ENCODE assay signal across 24 mouse cellular contexts in the genomic region with DNA sequence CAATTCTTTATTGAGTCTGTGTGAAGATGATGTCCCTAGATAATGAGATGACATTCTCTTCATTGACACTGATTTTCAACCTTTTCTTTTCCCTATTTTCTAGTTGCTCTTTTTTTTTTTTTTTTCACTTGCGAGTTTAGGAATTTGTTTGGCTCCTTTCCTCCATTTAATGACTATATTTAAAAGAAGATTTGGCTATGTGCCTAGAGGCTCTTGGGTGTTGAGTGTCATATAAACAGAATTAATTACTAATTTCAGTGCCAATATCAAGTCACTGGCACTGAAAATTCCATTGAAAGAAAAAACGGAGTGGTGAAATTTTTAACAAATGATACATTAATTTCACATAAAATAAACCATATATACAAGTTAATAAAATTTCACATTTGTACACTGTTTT.
DNase-seq lines count a peak whose midpoint lies in the region; ATAC-seq and TF ChIP-seq lines count a peak whose summit lies in the region.
"Had no signal": no experiment of that assay in that cellular context is flagged by ENCODE, and none has a peak within 500 bp of the region (broad histone marks: within the 10 kb centered on the region; RNA-seq: fewer than 3 reads in every experiment).

No protein-coding gene starts in this region.

- 34% methylated on average over 2 of the region's 2 CpGs for WGBS in forebrain, embryonic 14.5 days
- WGBS in forebrain, embryonic 12.5 days: 79% methylated on average over 2 of the region's 2 CpGs
- 61% methylated on average over 2 of the region's 2 CpGs for WGBS in lung, embryonic 14.5 days
- WGBS in intestine, postnatal 0 days: 68% methylated on average over 2 of the region's 2 CpGs

- no peaks in the 10 kb centered on the region for H3K9me3 ChIP-seq in forebrain, embryonic 14.5 days (replicated peaks; ENCODE audit: control insufficient read depth, low read length)
- no peaks in the 10 kb centered on the region for H3K9me3 ChIP-seq in forebrain, embryonic 12.5 days
- no peaks in the 10 kb centered on the region; the same call in 1 of the 2 replicates for H3K9me3 ChIP-seq in lung, embryonic 14.5 days (ENCODE audit: low read depth, low read length)
- no peaks in the 10 kb centered on the region for H3K9me3 ChIP-seq in intestine, postnatal 0 days (ENCODE audit: control insufficient read depth)
- H3K9me3 ChIP-seq: embryonic facial prominence, embryonic 10.5 days; embryonic facial prominence, embryonic 12.5 days; forebrain, embryonic 15.5 days; G1E had no signal

- no peaks in the 10 kb centered on the region for H3K27me3 ChIP-seq in forebrain, embryonic 14.5 days (replicated peaks; ENCODE audit: control insufficient read depth, insufficient read depth, low read length)
- H3K27me3 ChIP-seq in forebrain, embryonic 12.5 days: no peaks in the 10 kb centered on the region
- no peaks in the 10 kb centered on the region for H3K27me3 ChIP-seq in lung, embryonic 14.5 days (ENCODE audit: insufficient read depth, low read length)
- H3K27me3 ChIP-seq in intestine, postnatal 0 days (replicated peaks; ENCODE audit: control insufficient read depth, insufficient read depth, low read length): no peaks in the 10 kb centered on the region
- H3K27me3 ChIP-seq: CH12.LX; embryonic facial prominence, embryonic 12.5 days; forebrain, embryonic 15.5 days; Patski had no signal

- H3K4me2 ChIP-seq in forebrain, embryonic 14.5 days (ENCODE audit: low read length): no peak overlapping the region
- H3K4me2 ChIP-seq in forebrain, embryonic 12.5 days: no peak overlapping the region
- no peak overlapping the region for H3K4me2 ChIP-seq in lung, embryonic 14.5 days
- H3K4me2 ChIP-seq in intestine, postnatal 0 days (replicated peaks; ENCODE audit: low read depth): no peak overlapping the region
- H3K4me2 ChIP-seq: embryonic facial prominence, embryonic 12.5 days; forebrain, embryonic 15.5 days had no signal

- no peak overlapping the region for H3K9ac ChIP-seq in forebrain, embryonic 14.5 days (ENCODE audit: low read length)
- no peak overlapping the region for H3K9ac ChIP-seq in forebrain, embryonic 12.5 days
- H3K9ac ChIP-seq in lung, embryonic 14.5 days: no peak overlapping the region
- H3K9ac ChIP-seq in intestine, postnatal 0 days (ENCODE audit: low read depth, low read length): no peak overlapping the region
- H3K9ac ChIP-seq: embryonic facial prominence, embryonic 12.5 days; forebrain, embryonic 15.5 days; forebrain, postnatal 0 days had no signal

- peak; percentile 75 for DNase-seq in forebrain, embryonic 14.5 days (ENCODE audit: low spot score)
- DNase-seq in lung, embryonic 14.5 days: peak; percentile 26
- DNase-seq in lung, adult 18-20 months: no peak
- DNase-seq in brain, adult 2 months (ENCODE audit: low read depth, low spot score): peak; percentile 3
- DNase-seq: adrenal gland, adult 8-10 months; adrenal gland, postnatal 14 days; adrenal gland, postnatal 36 days; B cell, adult 2 months; cerebellum, adult 11-12 months; cerebellum, adult 2 months; cerebellum, adult 9-10 months; cerebellum, postnatal 10 days; cerebellum, postnatal 25 days; forebrain, postnatal 0 days had no signal

- no peaks in the 10 kb centered on the region for H3K36me3 ChIP-seq in forebrain, embryonic 14.5 days (ENCODE audit: control insufficient read depth, insufficient read depth, low read length)
- no peaks in the 10 kb centered on the region for H3K36me3 ChIP-seq in forebrain, embryonic 12.5 days (replicated peaks)
- H3K36me3 ChIP-seq in lung, embryonic 14.5 days (ENCODE audit: insufficient read depth): no peaks in the 10 kb centered on the region
- H3K36me3 ChIP-seq in intestine, postnatal 0 days (ENCODE audit: control insufficient read depth, insufficient read depth): no peaks in the 10 kb centered on the region
- H3K36me3 ChIP-seq: embryonic facial prominence, embryonic 10.5 days; embryonic facial prominence, embryonic 12.5 days; forebrain, embryonic 15.5 days; G1E had no signal

- H3K4me1 ChIP-seq in forebrain, embryonic 14.5 days (ENCODE audit: control insufficient read depth, insufficient read depth, low read length): no peaks in the 10 kb centered on the region
- H3K4me1 ChIP-seq in forebrain, embryonic 12.5 days: no peaks in the 10 kb centered on the region
- H3K4me1 ChIP-seq in lung, embryonic 14.5 days (ENCODE audit: insufficient read depth): no peaks in the 10 kb centered on the region
- H3K4me1 ChIP-seq in intestine, postnatal 0 days (replicated peaks; ENCODE audit: control insufficient read depth, insufficient read depth, low read length): no peaks in the 10 kb centered on the region
- H3K4me1 ChIP-seq: embryonic facial prominence, embryonic 10.5 days; embryonic facial prominence, embryonic 12.5 days; forebrain, embryonic 15.5 days had no signal

- ATAC-seq in forebrain, embryonic 14.5 days: no peak
- no peak for ATAC-seq in forebrain, embryonic 12.5 days (ENCODE audit: low FRiP score)
- no peak for ATAC-seq in lung, embryonic 14.5 days (ENCODE audit: insufficient read depth)
- ATAC-seq in intestine, postnatal 0 days: no peak
- ATAC-seq: activated CD4-positive, CD25-positive, alpha-beta regulatory T cell, adult 4 months; CD4-positive, CD25-positive, alpha-beta regulatory T cell, adult 4 months; forebrain, embryonic 15.5 days; forebrain, postnatal 0 days; Patski had no signal

- no peak overlapping the region for H3K27ac ChIP-seq in forebrain, embryonic 14.5 days (ENCODE audit: low read depth, low read length)
- H3K27ac ChIP-seq in forebrain, embryonic 12.5 days: no peak overlapping the region
- no peak overlapping the region for H3K27ac ChIP-seq in lung, embryonic 14.5 days (ENCODE audit: low read depth)
- no peak overlapping the region for H3K27ac ChIP-seq in intestine, postnatal 0 days (ENCODE audit: low read depth, low read length)
- H3K27ac ChIP-seq: embryonic facial prominence, embryonic 10.5 days; embryonic facial prominence, embryonic 12.5 days; forebrain, embryonic 15.5 days had no signal

- no peak overlapping the region for H3K4me3 ChIP-seq in forebrain, embryonic 14.5 days (ENCODE audit: low read depth, low read length)
- no peak overlapping the region for H3K4me3 ChIP-seq in forebrain, embryonic 12.5 days (replicated peaks)
- H3K4me3 ChIP-seq in lung, embryonic 14.5 days (ENCODE audit: low read depth, low read length): no peak overlapping the region
- no peak overlapping the region for H3K4me3 ChIP-seq in intestine, postnatal 0 days (ENCODE audit: low read depth, low read length)
- H3K4me3 ChIP-seq: embryonic facial prominence, embryonic 10.5 days; embryonic facial prominence, embryonic 12.5 days; forebrain, embryonic 15.5 days had no signal

- TF ChIP-seq CTCF in lung, embryonic 14.5 days (IDR thresholded peaks at IDR 0.05; ENCODE audit: low read depth): no peak
- no peak for TF ChIP-seq CTCF in intestine, postnatal 0 days (IDR thresholded peaks at IDR 0.05; ENCODE audit: low read depth)

Comparison
In these comparisons a context has a peak if more than half of its experiments do, and no peak if none do; other contexts are left out.
1. DNase-seq: peak in forebrain, embryonic 14.5 days (single experiment), lung, embryonic 14.5 days (single experiment) and brain, adult 2 months (single experiment); none in lung, adult 18-20 months (0 of 2).